Mouse (Mus musculus): ENCODE measurements around the gene Gm11492. TPM values are rescaled to one million over a fixed set of nuclear protein-coding genes. Genes with fewer than 3 reads are reported as not detected.

Gm11492 gene
- polyA plus RNA-seq (2014; fragmentation: Nextera tagmentation; extraction: Ambion mirVana): not detected in 2 replicates

- Histone ChIP-seq H3K27me3 (ENCODE audit: control insufficient read depth, insufficient read depth, low read length) (no peaks in the 10 kb centered on the region), H3K27ac (ENCODE audit: low read length) (no peak within 1 kb of the TSS), H3K36me3 (ENCODE audit: control insufficient read depth, insufficient read depth, low read length) (no peaks in the 10 kb centered on the region), H3K4me2 (replicated peaks; ENCODE audit: low read depth, low read length) (no peak within 1 kb of the TSS), H3K4me3 (ENCODE audit: low read depth, low read length) (no peak within 1 kb of the TSS), H3K9ac (replicated peaks; ENCODE audit: low read depth, low read length) (no peak within 1 kb of the TSS), H3K4me1 (ENCODE audit: control insufficient read depth, insufficient read depth, low read length) (no peaks in the 10 kb centered on the region), H3K9me3 (ENCODE audit: control insufficient read depth, low read depth, low read length) (no peaks in the 10 kb centered on the region)
- no peak for ATAC-seq (ENCODE audit: insufficient number of reproducible peaks, insufficient read depth, low FRiP score, low read depth)
- 76% methylated on average over 3 of the region's 3 CpGs for WGBS
These were observed at the start of gene Gm11492 for GRCm38 (mm10) chr11:87566501-87566900. Gene Gm11492 (plus strand): TSS chr11:87566653.

- Histone ChIP-seq H3K4me1 (ENCODE audit: control insufficient read depth, insufficient read depth, low read length) (no peaks in the 10 kb centered on the region), H3K27me3 (ENCODE audit: control insufficient read depth, insufficient read depth, low read length) (no peaks in the 10 kb centered on the region), H3K9me3 (ENCODE audit: control insufficient read depth, low read depth, low read length) (no peaks in the 10 kb centered on the region), H3K4me2 (replicated peaks; ENCODE audit: low read depth, low read length) (no peak overlapping the region), H3K36me3 (ENCODE audit: control insufficient read depth, insufficient read depth, low read length) (no peaks in the 10 kb centered on the region), H3K27ac (ENCODE audit: low read length) (no peak overlapping the region), H3K4me3 (ENCODE audit: low read depth, low read length) (no peak overlapping the region), H3K9ac (replicated peaks; ENCODE audit: low read depth, low read length) (no peak overlapping the region)
- 8% methylated on average over 2 of the region's 2 CpGs for WGBS
- ATAC-seq (ENCODE audit: insufficient number of reproducible peaks, insufficient read depth, low FRiP score, low read depth): no peak
These were observed 47.2 kb upstream of the Gm11492 start for GRCm38 (mm10) chr11:87519260-87519659.

- Histone ChIP-seq H3K9ac (replicated peaks; ENCODE audit: low read depth, low read length) (no peak overlapping the region), H3K27ac (ENCODE audit: low read length) (no peak overlapping the region), H3K4me3 (ENCODE audit: low read depth, low read length) (no peak overlapping the region), H3K4me2 (replicated peaks; ENCODE audit: low read depth, low read length) (no peak overlapping the region), H3K9me3 (ENCODE audit: control insufficient read depth, low read depth, low read length) (no peaks in the 10 kb centered on the region), H3K4me1 (ENCODE audit: control insufficient read depth, insufficient read depth, low read length) (no peaks in the 10 kb centered on the region), H3K36me3 (ENCODE audit: control insufficient read depth, insufficient read depth, low read length) (no peaks in the 10 kb centered on the region), H3K27me3 (ENCODE audit: control insufficient read depth, insufficient read depth, low read length) (no peaks in the 10 kb centered on the region)
- 71% methylated on average over 5 of the region's 5 CpGs for WGBS
- ATAC-seq (ENCODE audit: insufficient number of reproducible peaks, insufficient read depth, low FRiP score, low read depth): no peak
These were observed 43.0 kb upstream of the Gm11492 start for GRCm38 (mm10) chr11:87523466-87523865.

DNA sequence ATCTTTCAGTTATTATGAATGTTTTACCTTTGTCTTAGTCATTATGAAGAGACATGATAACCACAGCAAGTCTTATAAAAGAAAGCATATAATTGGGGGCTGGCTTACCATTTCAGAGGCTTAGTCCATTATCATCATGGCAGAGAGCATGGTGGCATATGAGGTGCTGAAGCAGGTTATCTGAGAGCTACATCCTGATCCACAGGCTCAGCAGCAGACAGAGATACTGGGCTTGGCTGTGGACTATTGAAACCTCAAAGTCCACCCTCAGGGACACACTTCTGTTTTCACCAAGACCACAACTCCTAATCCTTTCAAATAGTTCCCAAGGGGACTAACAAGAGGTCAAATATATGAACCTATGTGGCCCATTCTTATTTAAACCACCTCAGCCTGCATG is 42.5 kb upstream of the Gm11492 start:
- ATAC-seq (ENCODE audit: insufficient number of reproducible peaks, insufficient read depth, low FRiP score, low read depth): no peak

DNA sequence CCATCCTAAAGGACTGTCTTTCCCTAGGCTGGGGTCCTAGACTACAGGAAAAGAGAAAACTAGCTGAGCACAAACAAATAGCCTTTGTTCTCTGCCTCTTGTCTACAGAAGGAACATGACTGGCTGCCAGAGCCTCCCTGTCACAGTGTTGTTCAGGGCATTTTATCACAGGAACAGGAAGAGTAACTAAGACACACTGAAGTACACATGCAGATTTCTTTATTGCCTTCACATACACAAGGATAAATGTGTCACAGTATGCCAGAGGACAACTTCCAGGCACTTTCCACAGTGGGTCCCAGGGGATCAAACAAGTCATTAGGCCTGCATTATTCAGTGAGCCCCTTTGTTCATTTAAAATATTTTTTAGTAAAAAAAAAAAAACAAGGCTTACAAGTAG is 41.7 kb upstream of the Gm11492 start:
- Histone ChIP-seq H3K27ac (ENCODE audit: low read length) (no peak overlapping the region), H3K9ac (replicated peaks; ENCODE audit: low read depth, low read length) (no peak overlapping the region), H3K4me2 (replicated peaks; ENCODE audit: low read depth, low read length) (no peak overlapping the region), H3K9me3 (ENCODE audit: control insufficient read depth, low read depth, low read length) (no peaks in the 10 kb centered on the region), H3K4me1 (ENCODE audit: control insufficient read depth, insufficient read depth, low read length) (no peaks in the 10 kb centered on the region), H3K27me3 (ENCODE audit: control insufficient read depth, insufficient read depth, low read length) (no peaks in the 10 kb centered on the region), H3K4me3 (ENCODE audit: low read depth, low read length) (no peak overlapping the region), H3K36me3 (ENCODE audit: control insufficient read depth, insufficient read depth, low read length) (no peaks in the 10 kb centered on the region)
- ATAC-seq (ENCODE audit: insufficient number of reproducible peaks, insufficient read depth, low FRiP score, low read depth): no peak

More for the DNA sequence above, 42.5 kb upstream of the Gm11492 start:
- Histone ChIP-seq H3K4me1 (ENCODE audit: control insufficient read depth, insufficient read depth, low read length) (no peaks in the 10 kb centered on the region), H3K36me3 (ENCODE audit: control insufficient read depth, insufficient read depth, low read length) (no peaks in the 10 kb centered on the region), H3K4me3 (ENCODE audit: low read depth, low read length) (no peak overlapping the region), H3K4me2 (replicated peaks; ENCODE audit: low read depth, low read length) (no peak overlapping the region), H3K27ac (ENCODE audit: low read length) (no peak overlapping the region), H3K9me3 (ENCODE audit: control insufficient read depth, low read depth, low read length) (no peaks in the 10 kb centered on the region), H3K27me3 (ENCODE audit: control insufficient read depth, insufficient read depth, low read length) (no peaks in the 10 kb centered on the region), H3K9ac (replicated peaks; ENCODE audit: low read depth, low read length) (no peak overlapping the region)

DNA sequence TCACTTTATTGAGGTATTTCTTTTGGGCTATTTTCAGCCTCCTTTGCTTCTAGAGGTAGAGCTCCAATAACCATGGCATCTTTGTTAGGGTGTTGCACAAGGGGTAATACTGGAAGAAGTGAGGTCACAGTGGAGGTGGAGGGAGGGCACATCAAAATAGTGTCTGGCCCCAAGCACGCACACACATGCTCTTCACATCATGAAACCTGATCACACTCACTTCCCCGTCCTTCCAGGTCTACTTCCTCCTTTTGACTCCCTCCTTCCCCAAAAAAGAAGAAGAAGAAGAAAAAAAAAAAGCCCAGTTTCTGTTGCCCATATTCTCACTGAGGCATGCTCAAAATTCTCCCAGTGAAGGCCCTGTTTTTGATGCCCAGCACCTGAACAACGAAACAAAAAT is 39.1 kb upstream of the Gm11492 start:
- Histone ChIP-seq H3K27ac (ENCODE audit: low read length) (no peak overlapping the region), H3K36me3 (ENCODE audit: control insufficient read depth, insufficient read depth, low read length) (no peaks in the 10 kb centered on the region), H3K4me3 (ENCODE audit: low read depth, low read length) (no peak overlapping the region), H3K4me1 (ENCODE audit: control insufficient read depth, insufficient read depth, low read length) (no peaks in the 10 kb centered on the region), H3K27me3 (ENCODE audit: control insufficient read depth, insufficient read depth, low read length) (no peaks in the 10 kb centered on the region), H3K9me3 (ENCODE audit: control insufficient read depth, low read depth, low read length) (no peaks in the 10 kb centered on the region), H3K9ac (replicated peaks; ENCODE audit: low read depth, low read length) (no peak overlapping the region), H3K4me2 (replicated peaks; ENCODE audit: low read depth, low read length) (no peak overlapping the region)
- ATAC-seq (ENCODE audit: insufficient number of reproducible peaks, insufficient read depth, low FRiP score, low read depth): no peak
- WGBS: 63% methylated on average over 3 of the region's 3 CpGs

DNA sequence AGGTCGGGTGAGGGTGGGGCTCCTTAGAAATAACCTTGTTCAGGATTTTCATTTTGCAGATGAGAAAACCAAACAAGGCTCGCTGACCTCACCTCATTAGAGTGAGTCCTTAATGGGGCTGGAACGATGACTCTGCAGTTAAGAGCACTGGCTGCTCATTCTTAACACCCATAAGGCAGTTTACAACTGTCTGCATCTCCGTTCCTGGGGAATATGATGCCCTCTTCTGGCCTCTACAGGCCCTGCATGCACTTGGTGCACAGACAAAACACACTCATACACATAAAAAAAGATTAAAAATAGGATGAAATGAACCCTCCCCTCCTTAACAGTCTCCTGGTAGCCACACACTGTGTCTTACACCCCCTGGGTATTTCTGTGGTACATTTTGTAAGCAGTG is 38.5 kb upstream of the Gm11492 start:
- no peak overlapping the region for H3K9ac ChIP-seq (replicated peaks; ENCODE audit: low read depth, low read length)
- H3K4me1 ChIP-seq (ENCODE audit: control insufficient read depth, insufficient read depth, low read length): no peaks in the 10 kb centered on the region
- no peaks in the 10 kb centered on the region for H3K36me3 ChIP-seq (ENCODE audit: control insufficient read depth, insufficient read depth, low read length)
- no peak overlapping the region for H3K4me3 ChIP-seq (ENCODE audit: low read depth, low read length)
- H3K27ac ChIP-seq (ENCODE audit: low read length): no peak overlapping the region
- H3K4me2 ChIP-seq (replicated peaks; ENCODE audit: low read depth, low read length): no peak overlapping the region
- H3K9me3 ChIP-seq (ENCODE audit: control insufficient read depth, low read depth, low read length): no peaks in the 10 kb centered on the region
- WGBS: 55% methylated on average over 4 of the region's 4 CpGs
- H3K27me3 ChIP-seq (ENCODE audit: control insufficient read depth, insufficient read depth, low read length): no peaks in the 10 kb centered on the region
- no peak for ATAC-seq (ENCODE audit: insufficient number of reproducible peaks, insufficient read depth, low FRiP score, low read depth)

DNA sequence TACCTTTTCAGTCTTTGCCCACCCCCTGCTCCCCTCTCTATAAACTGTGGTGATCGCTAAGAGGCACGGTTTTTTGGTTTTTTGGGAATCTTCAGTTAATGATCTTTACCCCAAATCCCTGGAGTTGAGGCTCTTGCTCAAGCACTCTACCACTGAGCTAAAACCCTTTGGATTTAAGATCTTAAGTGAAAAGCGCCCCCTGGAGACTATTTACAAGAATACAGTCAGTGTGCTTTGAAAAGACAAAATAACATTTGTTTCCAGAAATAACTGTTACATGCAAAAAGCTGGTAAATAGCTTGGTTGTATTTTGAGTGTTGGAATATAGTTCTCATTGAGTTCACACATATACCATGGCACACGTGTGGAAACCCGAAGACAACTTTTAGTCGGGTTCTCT is 34.8 kb upstream of the Gm11492 start:
- Histone ChIP-seq H3K36me3 (ENCODE audit: control insufficient read depth, insufficient read depth, low read length) (no peaks in the 10 kb centered on the region), H3K4me3 (ENCODE audit: low read depth, low read length) (no peak overlapping the region)
- 55% methylated on average over 6 of the region's 6 CpGs for WGBS

DNA sequence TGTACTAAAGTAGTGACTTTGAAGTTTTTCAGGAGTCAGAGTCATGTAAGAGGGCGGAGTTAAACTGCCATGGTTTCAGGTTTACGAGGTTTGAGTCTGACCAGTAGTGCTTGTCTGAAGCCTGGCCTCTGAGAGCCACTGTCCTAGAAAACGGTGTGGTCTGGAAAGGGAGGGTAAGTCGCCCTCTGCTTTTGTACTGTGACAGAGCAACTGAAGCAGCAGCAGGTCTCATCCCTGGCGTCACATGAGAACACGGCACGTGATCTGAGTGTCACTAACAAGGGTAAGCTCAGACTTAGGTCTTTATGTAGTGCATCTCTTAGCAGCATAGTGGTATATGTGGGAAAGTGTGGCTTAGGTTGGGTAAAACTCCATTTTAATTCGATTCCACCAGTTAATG is 24.2 kb upstream of the Gm11492 start:
- no peak for ATAC-seq (ENCODE audit: insufficient number of reproducible peaks, insufficient read depth, low FRiP score, low read depth)
- no peak overlapping the region for H3K4me2 ChIP-seq (replicated peaks; ENCODE audit: low read depth, low read length)
- no peak overlapping the region for H3K9ac ChIP-seq (replicated peaks; ENCODE audit: low read depth, low read length)
- no peaks in the 10 kb centered on the region for H3K4me1 ChIP-seq (ENCODE audit: control insufficient read depth, insufficient read depth, low read length)
- H3K27ac ChIP-seq (ENCODE audit: low read length): no peak overlapping the region
- WGBS: 38% methylated on average over 8 of the region's 8 CpGs
- no peaks in the 10 kb centered on the region for H3K36me3 ChIP-seq (ENCODE audit: control insufficient read depth, insufficient read depth, low read length)
- H3K9me3 ChIP-seq (ENCODE audit: control insufficient read depth, low read depth, low read length): no peaks in the 10 kb centered on the region
- H3K4me3 ChIP-seq (ENCODE audit: low read depth, low read length): no peak overlapping the region
- H3K27me3 ChIP-seq (ENCODE audit: control insufficient read depth, insufficient read depth, low read length): no peaks in the 10 kb centered on the region

More for the DNA sequence above, 34.8 kb upstream of the Gm11492 start:
- no peaks in the 10 kb centered on the region for H3K9me3 ChIP-seq (ENCODE audit: control insufficient read depth, low read depth, low read length)
- no peak overlapping the region for H3K4me2 ChIP-seq (replicated peaks; ENCODE audit: low read depth, low read length)
- no peak overlapping the region for H3K9ac ChIP-seq (replicated peaks; ENCODE audit: low read depth, low read length)
- H3K4me1 ChIP-seq (ENCODE audit: control insufficient read depth, insufficient read depth, low read length): no peaks in the 10 kb centered on the region
- no peak overlapping the region for H3K27ac ChIP-seq (ENCODE audit: low read length)
- no peak for ATAC-seq (ENCODE audit: insufficient number of reproducible peaks, insufficient read depth, low FRiP score, low read depth)
- H3K27me3 ChIP-seq (ENCODE audit: control insufficient read depth, insufficient read depth, low read length): no peaks in the 10 kb centered on the region

Measured in stomach, embryonic 14.5 days (tissue).